Mouse (Mus musculus) hindbrain, embryonic 14.5 days (tissue): ENCODE data around the gene S100z. TPM values are rescaled to one million over a fixed set of nuclear protein-coding genes. Genes with fewer than 3 reads are reported as not detected.
A peak's percentile ranks its signal among the peaks of the same experiment; 100 is the strongest.

ENCODE experiments used
- ATAC-seq: fragments of 200-750 bp; cut with Nextera tagmentation; 2 replicates; pipeline ENCODE4 v1.8.0; 2017; ENCODE audit warnings: moderate number of reproducible peaks, mild to moderate bottlenecking, moderate TSS enrichment, moderate library complexity; ENCODE audit not compliant: low FRiP score
- DNase-seq: peaks from one replicate; pipeline ENCODE4 v3.0.0-alpha.2; 2015; ENCODE audit warnings: low spot score
- H3K27ac ChIP-seq: fragments of 300-500 bp; sonication (generic); 2 replicates; pipeline ENCODE4 v1.5.1; 2014; ENCODE audit warnings: mild to moderate bottlenecking, moderate library complexity
- H3K27me3 ChIP-seq: fragments of 300-500 bp; sonication (generic); 2 replicates; pipeline ENCODE4 v1.6.1; 2014; ENCODE audit warnings: mild to moderate bottlenecking, low read length, mixed read lengths; ENCODE audit not compliant: control insufficient read depth, insufficient read depth
- H3K36me3 ChIP-seq: fragments of 300-500 bp; sonication (generic); replicated peaks from 2 replicates; pipeline ENCODE4 v1.6.1; 2014; ENCODE audit not compliant: control insufficient read depth, insufficient read depth
- H3K4me1 ChIP-seq: fragments of 300-500 bp; sonication (generic); replicated peaks from 2 replicates; pipeline ENCODE4 v1.6.1; 2014; ENCODE audit warnings: antibody characterized with exemption, low read length, mixed read lengths; ENCODE audit not compliant: control insufficient read depth, insufficient read depth
- H3K4me2 ChIP-seq: fragments of 300-500 bp; sonication (generic); replicated peaks from 2 replicates; pipeline ENCODE4 v1.6.1; 2014; ENCODE audit warnings: mild to moderate bottlenecking, moderate library complexity
- H3K4me3 ChIP-seq: fragments of 300-500 bp; sonication (generic); replicated peaks from 2 replicates; pipeline ENCODE4 v1.5.1; 2014; ENCODE audit warnings: mild to moderate bottlenecking, low read length
- H3K9ac ChIP-seq: fragments of 300-500 bp; sonication (generic); 2 replicates; pipeline ENCODE4 v1.6.1; 2014
- H3K9me3 ChIP-seq: fragments of 300-500 bp; sonication (generic); 2 replicates; pipeline ENCODE4 v1.6.1; 2016; ENCODE audit warnings: low read length; ENCODE audit not compliant: control insufficient read depth
- WGBS: fragments of 180-500 bp; shearing (Covaris S2); extraction: QIAGEN DNeasy Blood & Tissue Kit; methylation state at CpG from one replicate; pipeline ENCODE4 v1.1.7; 2014; 5-methylcytosine and 5-hydroxymethylcytosine counted together
- polyA plus RNA-seq: library from polyadenylated mRNA; unstranded; fragments of >200 nt; fragmentation: Nextera tagmentation; extraction: Ambion mirVana; gene quantifications from 2 replicates; pipeline ENCODE4 v1.2.1, GENCODE M21; 2014

The S100z gene
- polyA plus RNA-seq, 1 experiment from 2014 or later = not detected

- 84% methylated on average over 8 of the region's 8 CpGs for WGBS
- no peaks in the 10 kb centered on the region for H3K36me3 ChIP-seq
- no peak overlapping the region for H3K4me3 ChIP-seq
- H3K9me3 ChIP-seq = no peaks in the 10 kb centered on the region
- DNase-seq (no peak), ATAC-seq (no peak)
- H3K4me2 ChIP-seq = no peak overlapping the region
- H3K9ac ChIP-seq = no peak overlapping the region
- H3K27ac ChIP-seq = no peak overlapping the region
- H3K27me3 ChIP-seq = no peaks in the 10 kb centered on the region
- H3K4me1 ChIP-seq = no peaks in the 10 kb centered on the region
Measured at GRCm38 (mm10) chr13:95503279-95503917, 24.9 kb upstream of the S100z start.

GRCm38 (mm10) chr13:95496601-95497000, 18.1 kb upstream of the S100z start:
- DNase-seq (no peak), ATAC-seq (no peak)
- no peak overlapping the region for H3K9ac ChIP-seq
- no peak overlapping the region for H3K4me2 ChIP-seq
- no peak overlapping the region for H3K4me3 ChIP-seq
- H3K27ac ChIP-seq = no peak overlapping the region
- H3K27me3 ChIP-seq = no peaks in the 10 kb centered on the region
- no peaks in the 10 kb centered on the region for H3K4me1 ChIP-seq
- H3K9me3 ChIP-seq = no peaks in the 10 kb centered on the region
- H3K36me3 ChIP-seq = no peaks in the 10 kb centered on the region
- 90% methylated on average over 3 of the region's 3 CpGs for WGBS

GRCm38 (mm10) chr13:95494812-95495211, 16.3 kb upstream of the S100z start:
- H3K36me3 ChIP-seq = no peaks in the 10 kb centered on the region
- DNase-seq (no peak), ATAC-seq (no peak)
- no peak overlapping the region for H3K27ac ChIP-seq
- H3K9me3 ChIP-seq = no peaks in the 10 kb centered on the region
- no peak overlapping the region for H3K4me2 ChIP-seq
- H3K4me1 ChIP-seq = no peaks in the 10 kb centered on the region
- no peak overlapping the region for H3K4me3 ChIP-seq
- no peaks in the 10 kb centered on the region for H3K27me3 ChIP-seq
- no peak overlapping the region for H3K9ac ChIP-seq
- WGBS = 84% methylated on average over 8 of the region's 8 CpGs

GRCm38 (mm10) chr13:95493296-95493695, 14.8 kb upstream of the S100z start:
- DNase-seq (no peak), ATAC-seq (no peak)
- Histone ChIP-seq H3K27ac (no peak overlapping the region), H3K4me2 (no peak overlapping the region), H3K9ac (no peak overlapping the region), H3K4me3 (no peak overlapping the region), H3K27me3 (no peaks in the 10 kb centered on the region), H3K4me1 (no peaks in the 10 kb centered on the region), H3K9me3 (no peaks in the 10 kb centered on the region), H3K36me3 (no peaks in the 10 kb centered on the region)
- WGBS = 80% methylated on average over 5 of the region's 5 CpGs

- no peaks in the 10 kb centered on the region for H3K27me3 ChIP-seq
- H3K4me1 ChIP-seq = no peaks in the 10 kb centered on the region
- no peaks in the 10 kb centered on the region for H3K36me3 ChIP-seq
- DNase-seq (no peak), ATAC-seq (no peak)
- H3K4me3 ChIP-seq = no peak overlapping the region
- no peak overlapping the region for H3K27ac ChIP-seq
- 52% methylated on average over 11 of the region's 11 CpGs for WGBS
- no peaks in the 10 kb centered on the region for H3K9me3 ChIP-seq
- no peak overlapping the region for H3K4me2 ChIP-seq
- H3K9ac ChIP-seq = no peak overlapping the region
Measured at GRCm38 (mm10) chr13:95491327-95491726, 12.8 kb upstream of the S100z start.

- Histone ChIP-seq H3K4me1 (no peaks in the 10 kb centered on the region), H3K36me3 (no peaks in the 10 kb centered on the region), H3K9ac (no peak overlapping the region), H3K27me3 (no peaks in the 10 kb centered on the region), H3K27ac (no peak overlapping the region), H3K4me3 (no peak overlapping the region), H3K9me3 (no peaks in the 10 kb centered on the region), H3K4me2 (no peak overlapping the region)
- ATAC-seq (no peak), DNase-seq (no peak)
- WGBS = 59% methylated on average over 5 of the region's 5 CpGs
Measured at GRCm38 (mm10) chr13:95484664-95485063, 6.1 kb upstream of the S100z start.

GRCm38 (mm10) chr13:95481428-95481827, 2.9 kb upstream of the S100z start:
- Histone ChIP-seq H3K4me2 (no peak overlapping the region), H3K27me3 (no peaks in the 10 kb centered on the region), H3K36me3 (no peaks in the 10 kb centered on the region), H3K4me3 (no peak overlapping the region), H3K27ac (no peak overlapping the region), H3K9me3 (no peaks in the 10 kb centered on the region), H3K4me1 (no peaks in the 10 kb centered on the region), H3K9ac (no peak overlapping the region)
- peak; percentile 98 for DNase-seq
- peak; percentile 78; the same call in 1 of the 2 replicates for ATAC-seq
- WGBS = 24% methylated on average over 4 of the region's 4 CpGs

- 87% methylated on average over 6 of the region's 6 CpGs for WGBS
- H3K9ac ChIP-seq = no peak overlapping the region
- H3K4me3 ChIP-seq = no peak overlapping the region
- no peak overlapping the region for H3K27ac ChIP-seq
- H3K9me3 ChIP-seq = no peaks in the 10 kb centered on the region
- ATAC-seq (no peak), DNase-seq (no peak)
- H3K27me3 ChIP-seq = no peaks in the 10 kb centered on the region
- H3K4me2 ChIP-seq = no peak overlapping the region
- no peaks in the 10 kb centered on the region for H3K4me1 ChIP-seq
- H3K36me3 ChIP-seq = no peaks in the 10 kb centered on the region
Measured at GRCm38 (mm10) chr13:95477173-95477572, 1.3 kb downstream of the S100z start.

- Histone ChIP-seq H3K27ac (no peak overlapping the region), H3K4me2 (no peak overlapping the region), H3K4me1 (no peaks in the 10 kb centered on the region), H3K9ac (no peak overlapping the region), H3K27me3 (no peaks in the 10 kb centered on the region), H3K36me3 (no peaks in the 10 kb centered on the region), H3K9me3 (no peaks in the 10 kb centered on the region), H3K4me3 (no peak overlapping the region)
- DNase-seq (no peak), ATAC-seq (no peak)
- WGBS = 82% methylated on average over 7 of the region's 7 CpGs
Measured at GRCm38 (mm10) chr13:95475124-95475523, 3.4 kb downstream of the S100z start.

- Histone ChIP-seq H3K27me3 (no peaks in the 10 kb centered on the region), H3K4me3 (no peak overlapping the region), H3K4me1 (no peaks in the 10 kb centered on the region), H3K9me3 (no peaks in the 10 kb centered on the region), H3K9ac (no peak overlapping the region), H3K36me3 (no peaks in the 10 kb centered on the region), H3K4me2 (no peak overlapping the region), H3K27ac (no peak overlapping the region)
- DNase-seq = no peak
- no peak for ATAC-seq
- WGBS = 89% methylated on average over 3 of the region's 3 CpGs
Measured at GRCm38 (mm10) chr13:95474294-95474693, 4.2 kb downstream of the S100z start.
